Mouse (Mus musculus): ENCODE results near the gene Gdf2.

- TF ChIP-seq POLR2A (IDR thresholded peaks at IDR 0.05; ENCODE audit: borderline replicate concordance, control insufficient read depth, low read depth, low read length) = no peak
- TF ChIP-seq CTCF (IDR thresholded peaks at IDR 0.05; ENCODE audit: control insufficient read depth, insufficient read depth, low read length) = no peak
Observed at GRCm38 (mm10) chr14:33896628-33897300, 44.1 kb upstream of the Gdf2 start.
